Comparison of ENCODE assay signal across 11 mouse cellular contexts in genomic region chr13:91858835-91859234, GRCm38 (mm10). TPM values are rescaled to one million over a fixed set of nuclear protein-coding genes. Genes with fewer than 3 reads are reported as not detected.
A peak's percentile ranks its signal among the peaks of the same experiment; 100 is the strongest.
DNase-seq lines count a peak whose midpoint lies in the region; ATAC-seq and TF ChIP-seq lines count a peak whose summit lies in the region.
"Had no signal": no experiment of that assay in that cellular context is flagged by ENCODE, and none has a peak within 500 bp of the region (broad histone marks: within the 10 kb centered on the region; RNA-seq: fewer than 3 reads in every experiment).

No protein-coding gene starts in this region.

- peak; percentile 9 for DNase-seq in adrenal gland, postnatal 25 days
- DNase-seq in adrenal gland, adult 2 months = no peak
- peak; percentile 11 to 19 for DNase-seq in kidney, postnatal 4 days
- peak; percentile 35 for DNase-seq in CH12.LX (ENCODE audit: extremely low read depth)
- DNase-seq in urinary bladder, postnatal 4 days (ENCODE audit: low spot score in 2 of 2) = no peak
- DNase-seq: cerebellum, adult 9-10 months; lung, postnatal 10 days had no signal

- no peaks in the 10 kb centered on the region for H3K27me3 ChIP-seq in kidney, embryonic 16.5 days (ENCODE audit: insufficient read depth, low read length)
- H3K27me3 ChIP-seq in CH12.LX (replicated peaks) = no peaks in the 10 kb centered on the region
- H3K27me3 ChIP-seq in heart, embryonic 12.5 days (replicated peaks) = no peaks in the 10 kb centered on the region

- TF ChIP-seq EP300 in CH12.LX (IDR thresholded peaks at IDR 0.05; ENCODE audit: low read length) = no peak

- no peak overlapping the region for H3K4me2 ChIP-seq in kidney, embryonic 16.5 days (replicated peaks; ENCODE audit: low read depth, low read length)
- H3K4me2 ChIP-seq in CH12.LX (ENCODE audit: insufficient read depth, low read depth, poor library complexity, severe bottlenecking) = no peak overlapping the region
- H3K4me2 ChIP-seq in heart, embryonic 12.5 days = no peak overlapping the region

- H3K9ac ChIP-seq in kidney, embryonic 16.5 days (replicated peaks; ENCODE audit: low read length) = no peak overlapping the region
- H3K9ac ChIP-seq in CH12.LX (ENCODE audit: insufficient read depth, low read depth) = no peak overlapping the region
- H3K9ac ChIP-seq in heart, embryonic 12.5 days = no peak overlapping the region

- H3K4me1 ChIP-seq in kidney, embryonic 16.5 days (ENCODE audit: insufficient read depth, low read length) = no peaks in the 10 kb centered on the region
- H3K4me1 ChIP-seq in CH12.LX (ENCODE audit: control insufficient read depth in 1 of 2, insufficient read depth in 2 of 2) = peaks cover 0 to 11% of the 10 kb centered on the region in 2 experiments; a peak in 1 of 4 replicates
- H3K4me1 ChIP-seq in heart, embryonic 12.5 days (replicated peaks) = peaks cover 6% of the 10 kb centered on the region; the same call in 1 of the 2 replicates

- peak; percentile 64 for TF ChIP-seq RAD21 in CH12.LX (IDR thresholded peaks at IDR 0.05; ENCODE audit: low read depth, low read length)

- TF ChIP-seq CTCF in CH12.LX (conservative IDR thresholded peaks at IDR 0.05 in 1 of 2, IDR thresholded peaks at IDR 0.05 in 1 of 2; ENCODE audit: low read depth in 2 of 2, low read length in 2 of 2) = peak; percentile 66 to 76; a peak in 3 of 4 replicates

- TF ChIP-seq POLR2A in CH12.LX (IDR thresholded peaks at IDR 0.05; ENCODE audit: low read depth, low read length) = no peak

- no peaks in the 10 kb centered on the region for H3K79me2 ChIP-seq in CH12.LX (replicated peaks; ENCODE audit: control insufficient read depth, extremely low read depth, insufficient read depth, poor library complexity, severe bottlenecking)

- no peaks in the 10 kb centered on the region for H3K36me3 ChIP-seq in kidney, embryonic 16.5 days (ENCODE audit: insufficient read depth, low read length)
- no peaks in the 10 kb centered on the region for H3K36me3 ChIP-seq in CH12.LX (replicated peaks in 1 of 2; ENCODE audit: control insufficient read depth in 1 of 2, insufficient read depth in 1 of 2, low read length in 1 of 2)
- no peaks in the 10 kb centered on the region for H3K36me3 ChIP-seq in heart, embryonic 12.5 days

- in situ Hi-C loops in CH12.LX (cut with MboI; ENCODE audit: low pct_ligation_motif_present, low pct_unique_long_range_greater_than_20kb, low sequenced_read_pairs) = no loop called here

- 84% methylated on average over 7 of the region's 7 CpGs for WGBS in kidney, embryonic 16.5 days
- 75% methylated on average over 7 of the region's 7 CpGs for WGBS in heart, embryonic 12.5 days

- H3K9me3 ChIP-seq in kidney, embryonic 16.5 days (ENCODE audit: low read length) = no peaks in the 10 kb centered on the region
- no peaks in the 10 kb centered on the region for H3K9me3 ChIP-seq in CH12.LX (replicated peaks; ENCODE audit: low read length)
- H3K9me3 ChIP-seq in heart, embryonic 12.5 days (replicated peaks) = no peaks in the 10 kb centered on the region

- H3K4me3 ChIP-seq in kidney, embryonic 16.5 days (ENCODE audit: low read length) = no peak overlapping the region
- no peak overlapping the region for H3K4me3 ChIP-seq in CH12.LX (replicated peaks in 1 of 3; ENCODE audit: low read depth in 2 of 3, low read length in 2 of 3, poor library complexity in 1 of 3)
- H3K4me3 ChIP-seq in heart, embryonic 12.5 days = no peak overlapping the region

- H3K27ac ChIP-seq in kidney, embryonic 16.5 days (ENCODE audit: low read length) = no peak overlapping the region
- no peak overlapping the region for H3K27ac ChIP-seq in CH12.LX (ENCODE audit: insufficient read depth, low read depth)
- no peak overlapping the region for H3K27ac ChIP-seq in heart, embryonic 12.5 days (ENCODE audit: poor library complexity, severe bottlenecking)

- dilution Hi-C loops in CH12.LX (cut with MboI; ENCODE audit: extremely low pct_ligation_motif_present, extremely low pct_unique_long_range_greater_than_20kb, low sequenced_read_pairs) = no loop called here

- no peak for ATAC-seq in kidney, embryonic 16.5 days (ENCODE audit: low FRiP score, low TSS enrichment)
- peak; percentile 35; the same call in 1 of the 2 replicates for ATAC-seq in granulocyte monocyte progenitor cell, adult 5-6 weeks (replicated peaks; ENCODE audit: poor library complexity, severe bottlenecking)
- ATAC-seq in heart, embryonic 12.5 days (ENCODE audit: insufficient number of reproducible peaks, low FRiP score) = no peak

TF ChIP-seq in CH12.LX, 34 proteins besides CTCF, POLR2A, EP300 and RAD21:
- TF ChIP-seq MAX (IDR thresholded peaks at IDR 0.05; ENCODE audit: low read length) (no peak), SMC3 (IDR thresholded peaks at IDR 0.05; ENCODE audit: low read depth, low read length) (peak; percentile 71), MEF2A (IDR thresholded peaks at IDR 0.05; ENCODE audit: borderline replicate concordance, low read depth, low read length) (no peak)
TF ChIP-seq in CH12.LX: peak in this region for 1.

RNA-seq across cellular contexts. Expression of gene Ckmt2, which starts 17.9 kb away (rescaled TPM):
- not detected in 2 replicates for total RNA-seq in adrenal gland, postnatal 25 days (2021)
- total RNA-seq in adrenal gland, adult 2 months (2021) = not detected
- not detected in 2 replicates for polyA plus RNA-seq in adrenal gland, adult 2 months (2012; rRNA removed)
- polyA plus RNA-seq in kidney, embryonic 16.5 days (2015; fragmentation: Nextera tagmentation; extraction: Ambion mirVana) = 0.37 and 0.46 TPM in 2 replicates
- not detected in 2 replicates for total RNA-seq in CH12.LX (2012; rRNA removed)
- not detected in 2 replicates for total RNA-seq in CH12.LX (2014; rRNA removed)
- polyA plus RNA-seq in CH12.LX (2012; ENCODE audit: insufficient read length, low read depth) = not detected in 2 replicates
- total RNA-seq in granulocyte monocyte progenitor cell, adult 5-6 weeks (2014; fragmentation: Nextera tagmentation) = not detected in 2 replicates
- not detected in 2 replicates for total RNA-seq in granulocyte monocyte progenitor cell, adult 5-6 weeks (2017)
- 12.2 and 12.8 TPM in 2 replicates for polyA plus RNA-seq in heart, embryonic 12.5 days (2016; fragmentation: Nextera tagmentation; extraction: Ambion mirVana)
- total RNA-seq: neutrophil, adult 5-6 weeks had no signal

RNA-seq across cellular contexts. Expression of gene Zcchc9, which starts 51.3 kb away (rescaled TPM):
- 38.9 and 55.3 TPM in 2 replicates for total RNA-seq in adrenal gland, postnatal 25 days (2021)
- 10 to 100 TPM; 48.3 to 49.4 TPM for total RNA-seq in adrenal gland, adult 2 months (2021)
- polyA plus RNA-seq in adrenal gland, adult 2 months (2012; rRNA removed) = 4.0 and 6.5 TPM in 2 replicates
- polyA plus RNA-seq in kidney, embryonic 16.5 days (2015; fragmentation: Nextera tagmentation; extraction: Ambion mirVana) = 32.7 and 33.6 TPM in 2 replicates
- total RNA-seq in CH12.LX (2012; rRNA removed) (41.6 and 45.2 TPM in 2 replicates), CH12.LX (2014; rRNA removed) (47.9 and 56.0 TPM in 2 replicates)
- polyA plus RNA-seq in CH12.LX (2012; ENCODE audit: insufficient read length, low read depth) = 69.5 and 89.1 TPM in 2 replicates
- total RNA-seq in granulocyte monocyte progenitor cell, adult 5-6 weeks (2014; fragmentation: Nextera tagmentation) = 27.1 and 28.8 TPM in 2 replicates
- 33.5 and 41.9 TPM in 2 replicates for total RNA-seq in granulocyte monocyte progenitor cell, adult 5-6 weeks (2017)
- 23.1 and 25.6 TPM in 2 replicates for polyA plus RNA-seq in heart, embryonic 12.5 days (2016; fragmentation: Nextera tagmentation; extraction: Ambion mirVana)

Comparison
In these comparisons a context has a peak if more than half of its experiments do, and no peak if none do; other contexts are left out.
1. DNase-seq: peak in adrenal gland, postnatal 25 days (single experiment), kidney, postnatal 4 days (2 of 2) and CH12.LX (single experiment); none in adrenal gland, adult 2 months (single experiment) and urinary bladder, postnatal 4 days (0 of 2).